Mouse (Mus musculus) urinary bladder, postnatal 36 days (tissue): ENCODE data around the gene Tas2r139.
"Not testable (repeated sequence)": the region's sequence is repeated elsewhere in the genome, so short reads cannot be mapped to it uniquely, and the experiment has no call there.

Source experiments
- DNase-seq, 2 experiments: peaks; one replicate each; pipeline ENCODE4 v3.0.0; 2022; ENCODE audit warnings: low spot score in 2 of 2, mixed read lengths in 1 of 2

Gene Tas2r139

DNA sequence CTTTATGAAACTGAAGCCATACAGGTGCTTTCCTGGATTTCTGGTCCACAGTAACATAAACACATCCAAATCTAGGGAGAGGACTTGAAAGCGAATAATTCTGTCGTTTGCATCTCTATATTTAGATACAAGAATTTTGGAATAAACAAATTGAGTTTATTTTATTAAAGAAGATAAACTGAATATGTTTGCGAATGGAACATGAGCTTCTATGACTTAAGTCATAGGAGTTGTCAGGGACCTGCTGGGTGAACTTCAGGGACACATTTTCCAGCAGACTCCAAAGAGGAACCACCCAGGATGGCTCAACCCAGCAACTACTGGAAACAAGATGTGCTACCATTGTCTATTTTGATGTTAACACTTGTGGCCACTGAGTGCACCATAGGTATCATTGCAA is at the start of gene Tas2r139:
Gene Tas2r139 (plus strand): TSS at position 301 of the 400 bp plus-strand sequence.
- DNase-seq: no peak

- not testable (repeated sequence) for DNase-seq
Observed at GRCm38 (mm10) chr6:42151115-42151514, 10.4 kb downstream of the Tas2r139 start.

- DNase-seq: no peak
Observed at GRCm38 (mm10) chr6:42182462-42182861, 41.7 kb downstream of the Tas2r139 start.

GRCm38 (mm10) chr6:42186230-42186629 is 45.5 kb downstream of the Tas2r139 start:
- no peak for DNase-seq
